Mouse (Mus musculus) embryo, embryonic 11 days (tissue): ENCODE data around the gene Smg6.
A peak's percentile ranks its signal among the peaks of the same experiment; 100 is the strongest.

Experiments
- DNase-seq: peaks from one replicate; pipeline ENCODE4 v3.0.0-alpha.2; 2015

Smg6 gene

DNA sequence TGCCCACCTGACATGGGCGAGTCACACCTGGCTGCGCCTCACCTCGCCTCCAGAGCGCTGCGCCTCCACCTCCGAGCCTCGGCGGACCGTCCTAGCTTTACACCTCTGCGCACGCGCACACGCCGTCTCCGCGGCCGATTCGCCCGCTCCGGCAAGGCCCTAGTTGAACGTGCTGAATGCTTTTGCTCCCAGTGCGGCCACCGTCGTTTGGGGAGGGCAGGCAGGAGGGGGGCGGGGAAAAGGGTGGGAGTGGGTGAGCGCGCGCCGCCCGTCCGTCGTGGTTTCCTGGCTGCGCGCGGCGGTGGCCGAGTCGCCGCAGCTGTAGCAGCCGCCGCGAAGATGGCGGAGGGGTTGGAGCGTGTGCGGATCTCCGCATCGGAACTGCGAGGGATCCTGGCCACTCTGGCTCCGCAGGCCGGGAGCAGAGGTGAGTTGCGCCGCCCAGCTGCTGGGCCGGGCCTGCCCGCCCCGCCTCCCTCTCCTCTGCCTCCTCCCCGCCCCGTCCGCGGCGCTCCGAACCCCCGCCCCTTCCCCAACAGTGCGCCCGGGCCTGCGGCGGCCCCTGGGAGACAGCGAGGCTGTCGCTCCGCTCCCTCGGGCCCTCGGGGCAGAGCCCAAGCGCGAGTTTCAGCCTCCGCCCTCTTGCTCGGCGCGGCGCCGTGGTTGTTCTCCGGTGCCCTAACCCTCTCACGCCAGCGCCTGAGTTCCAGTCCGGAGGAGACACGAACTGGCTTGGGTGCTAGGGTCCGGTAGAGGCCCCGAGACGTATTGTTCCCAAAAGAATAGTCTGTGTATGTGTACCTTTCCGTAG, at the start of gene Smg6, which contains the start of gene Srr:
Gene Smg6 (plus strand): TSS at position 247 of the 811 bp plus-strand sequence.
Gene Srr (minus strand): TSS at position 372 of the 811 bp plus-strand sequence.
- DNase-seq, result peak; percentile 98

- DNase-seq, result peak; percentile 79
Observed at GRCm38 (mm10) chr11:74876801-74877200, 48.8 kb upstream of the Smg6 start.

DNA sequence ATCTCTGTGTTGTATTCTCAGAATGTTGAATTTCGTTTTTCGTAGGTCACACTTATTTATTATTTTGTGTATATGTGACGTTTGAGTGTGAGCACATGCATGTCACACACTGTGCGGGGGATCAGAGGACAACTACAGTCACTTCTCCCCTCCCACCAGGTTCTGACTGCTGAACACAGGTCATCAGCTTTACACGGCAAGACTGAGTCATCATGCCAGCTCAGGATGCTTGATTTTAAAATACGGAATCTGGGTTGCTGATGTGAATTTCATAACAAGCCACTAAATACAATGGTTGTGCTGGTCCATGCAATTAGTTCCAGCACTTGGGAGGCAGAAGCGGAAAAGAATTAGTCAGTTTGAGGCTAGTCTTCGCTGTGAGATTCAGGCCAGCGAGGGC, 44.6 kb upstream of the Smg6 start:
- DNase-seq, result no peak

DNA sequence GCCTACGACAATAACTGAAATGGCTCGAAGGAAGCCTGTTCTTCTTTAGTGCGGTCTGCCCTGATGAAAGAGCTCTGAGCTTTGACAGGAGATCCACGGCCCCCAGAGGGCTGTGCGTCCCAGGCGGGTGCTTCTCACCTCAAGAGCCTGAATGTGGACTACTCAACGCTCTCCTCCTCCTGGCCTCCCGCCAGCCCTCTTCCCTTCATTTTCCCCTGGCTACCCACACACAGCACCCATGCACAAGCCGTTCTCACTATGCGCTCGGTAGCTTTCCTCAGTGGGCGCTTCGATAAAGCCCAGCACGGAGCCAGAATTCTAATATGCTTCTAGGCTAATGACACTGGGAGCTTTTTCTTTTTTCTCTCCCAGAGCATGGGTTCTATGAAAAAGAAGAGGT, 43.6 kb upstream of the Smg6 start:
- DNase-seq, result no peak

- no peak for DNase-seq
Observed at GRCm38 (mm10) chr11:74883098-74883497, 42.5 kb upstream of the Smg6 start.

DNA sequence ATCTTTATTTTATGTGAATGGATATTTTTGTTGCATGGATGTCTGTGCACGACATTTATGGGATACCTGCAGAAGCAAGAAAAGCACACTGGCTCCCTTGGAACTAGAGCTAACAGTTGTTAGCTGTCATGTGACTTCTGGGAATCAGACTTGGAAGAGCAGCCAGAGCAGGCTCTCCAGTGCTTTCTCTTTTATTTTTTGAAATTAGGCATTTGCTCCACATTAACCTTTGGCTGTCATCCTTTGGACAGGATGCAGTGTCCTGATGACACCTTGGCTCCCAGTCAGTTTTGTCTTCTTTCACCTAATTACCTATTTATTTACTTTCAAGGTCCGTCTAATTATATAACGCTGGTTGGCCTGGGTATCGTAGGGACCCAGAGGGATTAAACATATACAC, 31.0 kb upstream of the Smg6 start:
- DNase-seq, result no peak

GRCm38 (mm10) chr11:74895980-74896900, 29.4 kb upstream of the Smg6 start:
- DNase-seq, result peak; percentile 69

- DNase-seq, result peak; percentile 90
Observed at GRCm38 (mm10) chr11:74896901-74897677, 28.5 kb upstream of the Smg6 start, which contains the start of gene Sgsm2. Gene Sgsm2 (minus strand): TSS chr11:74897060.

DNA sequence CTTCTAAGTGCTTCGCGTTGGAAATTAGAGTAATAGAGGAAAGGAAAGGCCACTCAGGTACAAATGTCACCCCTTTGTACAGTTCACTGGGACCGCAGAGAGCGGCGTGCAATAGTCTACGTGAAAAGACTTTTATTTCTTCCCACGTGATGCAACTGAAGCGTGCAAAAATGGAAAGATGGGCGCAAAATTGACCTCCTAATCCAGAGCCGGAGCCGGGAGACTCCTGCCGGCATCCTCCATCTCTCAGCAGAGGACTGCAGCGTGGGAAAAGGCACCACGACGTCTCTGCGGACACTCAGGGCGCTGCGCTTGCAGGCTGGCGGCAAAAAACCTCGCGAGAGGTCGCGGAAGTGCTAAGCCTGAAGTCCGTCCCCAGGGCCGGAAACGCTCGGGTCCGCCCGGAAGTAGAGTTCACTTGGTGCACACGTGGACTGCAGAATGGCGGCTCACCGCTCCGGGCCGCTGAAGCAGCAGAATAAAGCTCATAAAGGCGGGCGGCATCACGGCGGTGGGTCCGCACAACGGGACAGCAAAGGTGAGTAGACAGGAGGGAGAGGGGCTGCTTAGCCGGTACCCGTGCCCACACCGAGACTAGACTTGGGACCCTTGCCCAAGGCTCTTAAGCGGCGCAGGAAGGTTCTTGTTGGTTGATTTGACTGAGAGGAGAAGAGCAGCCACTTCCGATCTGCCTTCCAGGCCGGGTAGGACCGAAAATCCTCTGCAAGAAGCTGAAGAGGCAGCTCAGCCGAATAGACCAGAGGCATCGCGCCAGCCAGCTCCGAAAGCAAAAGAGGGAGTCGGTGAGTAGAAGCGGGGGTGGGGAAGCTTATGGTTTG, 27.7 kb upstream of the Smg6 start, which contains the start of gene Tsr1:
Gene Tsr1 (plus strand): TSS at position 394 of the 839 bp plus-strand sequence.
- peak; percentile 97 for DNase-seq

DNA sequence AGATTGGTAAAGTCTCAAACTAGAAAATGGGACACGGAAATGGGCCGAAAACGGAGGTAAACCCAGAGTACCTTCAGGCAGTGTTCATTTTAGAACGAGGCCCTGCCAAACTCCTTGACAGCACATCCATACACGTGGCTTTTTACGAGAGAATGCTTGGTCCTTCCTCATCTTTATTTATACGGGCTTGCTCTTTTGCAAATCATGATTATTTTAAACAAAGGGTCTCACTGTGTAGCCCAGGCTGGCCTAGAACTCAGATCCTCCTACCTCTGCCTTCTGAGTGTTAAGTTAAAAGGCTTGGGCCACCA, 27.2 kb upstream of the Smg6 start:
- DNase-seq, result no peak

DNA sequence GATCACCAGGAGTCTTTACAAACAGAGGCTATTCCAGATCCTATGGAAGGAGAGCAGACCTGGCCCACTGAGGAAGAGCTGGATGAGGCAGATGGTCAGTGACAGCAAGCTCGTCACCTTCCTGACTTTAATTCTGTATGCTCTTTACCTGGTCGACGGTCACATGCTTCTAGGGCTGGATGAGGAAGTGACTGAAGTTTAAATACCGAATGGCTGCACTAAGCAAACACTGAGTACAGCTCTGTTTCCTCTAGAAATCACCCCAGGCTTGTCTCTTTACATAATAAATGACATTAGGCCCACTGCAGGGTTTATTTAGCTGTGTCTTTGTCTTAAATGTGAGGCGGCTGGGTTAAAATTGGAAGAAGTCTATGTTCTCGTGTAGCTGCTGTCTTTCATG, 24.1 kb upstream of the Smg6 start:
- DNase-seq, result no peak

DNA sequence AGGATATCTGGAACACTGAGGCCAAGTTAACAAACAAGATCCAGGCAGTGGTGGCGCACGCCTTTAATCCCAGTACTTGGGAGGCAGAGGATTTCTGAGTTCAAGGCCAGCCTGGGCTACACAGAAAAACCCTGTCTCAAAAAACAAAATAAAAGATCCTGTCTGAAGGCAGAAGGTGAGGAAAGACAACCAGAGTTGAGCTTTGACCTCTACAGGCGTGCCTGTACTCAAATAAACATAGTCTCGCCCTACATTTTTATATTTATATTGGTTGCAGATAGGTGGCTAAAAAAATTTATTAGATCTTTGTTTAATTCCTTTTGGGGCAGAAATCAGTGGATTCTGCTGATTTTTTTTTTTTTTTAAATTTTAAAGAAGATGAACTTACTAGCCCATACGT, 23.2 kb upstream of the Smg6 start:
- DNase-seq, result no peak

- no peak for DNase-seq
Observed at GRCm38 (mm10) chr11:74907850-74908249, 17.8 kb upstream of the Smg6 start.

DNA sequence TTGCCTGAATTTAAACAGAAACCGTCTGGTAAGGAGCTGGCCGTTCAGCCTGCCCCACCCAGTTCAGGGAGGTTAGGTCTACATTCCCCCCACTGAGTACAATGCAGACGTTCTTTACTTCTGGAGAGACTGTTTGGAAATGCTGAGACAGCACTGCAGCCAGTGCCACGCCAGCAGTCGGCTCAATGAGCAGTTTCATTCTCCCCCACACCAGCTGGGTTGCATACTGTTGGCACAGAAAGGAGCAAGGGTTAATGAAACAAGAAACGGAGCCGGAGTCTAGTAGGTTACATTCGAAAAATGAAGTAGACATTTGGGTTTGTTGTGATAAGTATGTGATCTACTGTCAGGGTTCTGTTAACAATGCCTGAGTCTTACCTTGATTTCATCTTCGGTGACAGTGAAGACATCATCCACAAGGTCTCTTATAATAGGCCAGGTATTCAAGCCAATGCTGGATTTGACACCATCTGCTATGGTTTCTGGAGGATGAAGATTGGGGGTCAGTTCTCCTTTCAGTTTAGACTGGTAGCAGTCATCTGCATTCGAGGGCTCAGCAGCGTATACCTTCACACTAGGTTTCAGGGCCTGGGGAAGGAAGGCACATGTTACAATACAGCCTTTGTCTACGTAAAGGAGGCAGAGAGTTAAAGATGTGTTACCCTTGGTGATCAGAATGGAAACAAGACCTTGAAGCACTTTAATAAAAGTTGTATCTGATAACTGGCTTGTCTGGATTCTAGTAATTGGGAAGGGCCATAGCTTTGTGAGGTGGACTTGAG, 16.8 kb upstream of the Smg6 start:
- DNase-seq, result no peak

- DNase-seq, result no peak
Observed at GRCm38 (mm10) chr11:74909978-74910377, 15.6 kb upstream of the Smg6 start.

DNA sequence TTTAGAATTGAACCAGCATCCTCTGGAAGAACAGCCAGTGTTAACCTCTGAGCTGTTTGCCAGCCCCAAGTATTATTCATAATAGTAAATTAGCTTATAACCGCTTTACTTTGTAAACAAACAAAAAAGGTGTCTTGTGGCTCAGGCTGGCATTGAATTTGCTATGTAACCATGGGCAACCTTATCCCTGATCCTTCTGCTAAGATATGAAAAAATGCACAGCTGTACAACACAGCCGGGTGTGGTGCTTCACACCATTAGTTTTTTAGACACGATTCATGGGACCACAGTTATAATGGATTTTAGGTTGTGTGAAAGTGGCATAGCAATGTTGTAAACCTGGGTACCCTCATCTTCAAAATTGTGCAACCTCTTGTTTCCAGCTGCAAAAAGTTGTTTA, 13.1 kb upstream of the Smg6 start:
- DNase-seq, result no peak

- no peak for DNase-seq
Observed at GRCm38 (mm10) chr11:74919249-74919648, 6.4 kb upstream of the Smg6 start.

DNA sequence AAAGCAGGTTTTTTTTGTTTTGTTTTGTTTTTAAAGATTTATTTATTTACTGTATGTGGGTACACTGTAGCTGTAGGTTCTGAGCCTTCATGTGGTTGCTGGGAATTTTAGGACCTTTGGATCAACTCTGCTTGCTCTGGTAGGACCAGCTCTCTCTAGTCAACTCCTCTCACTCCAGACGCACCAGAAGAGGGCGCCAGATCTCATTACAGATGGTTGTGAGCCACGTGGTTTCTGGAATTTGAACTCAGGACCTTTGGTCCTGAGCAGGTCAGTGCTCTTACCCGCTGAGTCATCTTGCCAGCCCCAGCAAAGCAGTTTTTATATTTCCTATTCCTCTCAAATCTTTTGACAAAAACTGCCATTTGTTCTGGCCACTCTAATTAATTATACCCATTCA, 1.5 kb upstream of the Smg6 start:
- peak; percentile 12 for DNase-seq

DNA sequence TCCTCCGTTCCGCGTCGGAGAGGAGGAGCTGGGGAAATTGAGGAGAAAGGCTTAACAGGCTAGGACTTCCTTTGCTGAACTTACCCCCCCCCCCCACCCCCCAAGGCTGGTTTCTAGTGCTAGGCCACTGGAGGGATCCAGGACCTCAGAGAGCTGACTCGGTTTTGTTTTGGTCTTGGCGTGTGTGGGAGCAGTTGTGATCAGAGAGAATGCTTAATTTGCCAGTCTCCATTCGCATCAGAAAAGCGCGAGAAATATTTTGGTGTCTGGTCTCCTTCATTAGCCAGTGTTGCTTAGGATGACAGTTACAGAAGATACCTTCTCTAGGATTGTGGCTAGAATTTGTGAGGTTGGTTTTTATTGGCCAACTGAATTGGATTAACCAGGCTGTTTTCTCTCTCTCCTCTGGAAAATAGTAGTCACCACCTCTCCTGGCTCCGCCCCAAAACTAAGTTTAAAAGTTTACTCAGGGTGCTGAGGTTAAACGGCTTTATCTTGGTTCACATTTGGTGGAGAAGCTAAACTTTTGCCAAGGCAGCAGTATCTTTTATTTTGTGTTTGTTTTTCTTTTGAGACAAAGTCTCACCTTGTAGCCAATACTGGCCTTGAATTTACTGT, 874 bp downstream of the Smg6 start:
- peak; percentile 16 for DNase-seq

- DNase-seq, result no peak
Observed at GRCm38 (mm10) chr11:74927236-74927725, 1.7 kb downstream of the Smg6 start.

DNA sequence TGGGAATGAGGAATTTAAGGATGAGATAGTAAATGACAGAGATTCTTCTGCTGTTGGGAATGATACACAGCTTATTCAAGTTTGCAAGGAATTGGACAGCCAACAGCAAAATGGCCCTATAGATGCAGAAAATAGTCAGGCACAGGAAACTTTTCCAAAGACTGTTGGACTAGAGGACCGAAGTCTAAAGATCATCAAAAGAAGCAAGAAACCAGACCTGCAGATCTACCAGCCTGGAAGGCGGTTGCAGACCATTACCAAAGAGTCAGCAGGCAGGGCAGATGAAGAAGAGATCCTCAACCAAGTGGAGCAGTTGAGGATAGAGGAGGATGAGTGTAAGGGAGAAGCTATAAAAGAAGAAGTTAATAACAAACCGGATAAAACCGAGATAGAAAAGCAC, 3.5 kb downstream of the Smg6 start:
- DNase-seq, result no peak
